Mouse (Mus musculus): Measurements from ENCODE around the gene Zfp334.

DNA sequence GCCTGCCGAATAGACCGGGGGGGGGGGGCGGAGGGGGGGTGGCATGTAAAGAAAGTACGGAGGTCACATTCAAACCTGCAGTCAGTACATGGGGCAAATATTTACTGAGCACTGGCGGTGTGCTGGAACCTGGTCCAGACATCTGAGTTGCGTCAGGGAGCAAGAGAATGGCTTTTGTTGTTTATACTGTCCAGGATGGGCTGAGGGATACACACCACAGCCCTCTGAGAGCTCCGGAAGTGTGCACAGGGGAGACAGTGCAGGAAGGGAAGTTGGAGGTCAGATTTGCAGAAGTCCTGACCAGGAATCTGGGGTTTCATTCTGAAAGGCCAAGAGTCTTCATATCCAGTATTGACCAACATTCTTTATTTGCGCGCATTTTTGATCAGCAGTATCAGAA lies 16.9 kb upstream of the Zfp334 start:
- TF ChIP-seq POLR2A (IDR thresholded peaks at IDR 0.05; ENCODE audit: borderline replicate concordance, extremely low read depth, insufficient read depth, insufficient read length, poor library complexity, severe bottlenecking) (no peak), CTCF (IDR thresholded peaks at IDR 0.05; ENCODE audit: borderline replicate concordance, extremely low read depth, insufficient read depth, insufficient read length) (no peak)

Data from brain, embryonic 14.5 days (tissue).